ENCODE assay signal across 8 mouse cellular contexts in the genomic region with DNA sequence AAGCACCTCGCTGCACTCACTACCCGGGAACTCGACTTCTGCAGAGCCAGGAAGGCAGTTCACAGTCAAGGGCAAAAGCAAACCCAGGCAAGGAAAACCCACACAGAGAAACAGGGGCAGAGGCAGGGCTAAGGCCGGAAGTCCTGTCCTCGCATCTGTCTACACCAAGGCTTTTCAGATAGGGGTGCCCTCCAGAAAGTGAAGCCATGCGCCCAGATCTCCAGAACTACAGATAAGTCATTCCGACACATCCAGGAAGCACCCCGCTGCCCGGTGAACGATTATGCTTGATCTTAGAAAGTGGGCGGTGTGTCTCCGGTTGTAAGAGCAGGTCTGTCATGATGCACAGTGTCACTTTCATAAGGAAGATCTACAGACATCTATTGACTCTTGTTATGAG.
DNase-seq lines count a peak whose midpoint lies in the region; ATAC-seq lines count a peak whose summit lies in the region.

No protein-coding gene starts in this region.

- WGBS in heart, embryonic 13.5 days, result 26% methylated on average over 12 of the region's 12 CpGs
- 84% methylated on average over 12 of the region's 12 CpGs for WGBS in forebrain, embryonic 16.5 days
- 68% methylated on average over 12 of the region's 12 CpGs for whole genome bisulfite sequencing in stomach, embryonic 16.5 days

- no peak for ATAC-seq in heart, embryonic 13.5 days (ENCODE audit: extremely low read depth, insufficient number of reproducible peaks, low FRiP score, low TSS enrichment)
- no peak for ATAC-seq in forebrain, embryonic 16.5 days
- no peak for ATAC-seq in stomach, embryonic 16.5 days (ENCODE audit: insufficient read depth, low FRiP score)

- peak overlapping the region; percentile 52 for H3K4me3 ChIP-seq in heart, embryonic 13.5 days
- peak overlapping the region; percentile 53 for H3K4me3 ChIP-seq in forebrain, embryonic 16.5 days (replicated peaks; ENCODE audit: low read length)
- peak overlapping the region; percentile 62 for H3K4me3 ChIP-seq in stomach, embryonic 16.5 days (replicated peaks; ENCODE audit: low read length)

- peak overlapping the region; percentile 72 for H3K4me2 ChIP-seq in heart, embryonic 13.5 days
- peak overlapping the region; percentile 67 for H3K4me2 ChIP-seq in forebrain, embryonic 16.5 days (ENCODE audit: low read length)
- H3K4me2 ChIP-seq in stomach, embryonic 16.5 days (ENCODE audit: low read depth, low read length), result peak overlapping the region; percentile 86

- peaks cover 4% of the 10 kb centered on the region; the same call in 1 of the 2 replicates for H3K36me3 ChIP-seq in heart, embryonic 13.5 days
- H3K36me3 ChIP-seq in forebrain, embryonic 16.5 days (ENCODE audit: control insufficient read depth, insufficient read depth), result no peaks in the 10 kb centered on the region
- H3K36me3 ChIP-seq in stomach, embryonic 16.5 days (ENCODE audit: control insufficient read depth, insufficient read depth, low read length), result no peaks in the 10 kb centered on the region

- no peak for DNase-seq in heart, adult 8-10 months (ENCODE audit: low spot score)
- peak; percentile 8 for DNase-seq in ovary, postnatal 36 days (ENCODE audit: low spot score)
- DNase-seq in ovary, postnatal 10 days (ENCODE audit: low spot score), result no peak
- no peak for DNase-seq in retina, postnatal 1 day
- DNase-seq in spleen, adult 12 weeks (ENCODE audit: low spot score), result no peak

- no peaks in the 10 kb centered on the region for H3K27me3 ChIP-seq in heart, embryonic 13.5 days (replicated peaks)
- no peaks in the 10 kb centered on the region for H3K27me3 ChIP-seq in forebrain, embryonic 16.5 days (replicated peaks; ENCODE audit: control insufficient read depth, insufficient read depth, low read length)
- no peaks in the 10 kb centered on the region for H3K27me3 ChIP-seq in stomach, embryonic 16.5 days (ENCODE audit: control insufficient read depth, insufficient read depth, low read length)

- peaks cover 38% of the 10 kb centered on the region for H3K4me1 ChIP-seq in heart, embryonic 13.5 days
- peaks cover 4% of the 10 kb centered on the region; the same call in 1 of the 2 replicates for H3K4me1 ChIP-seq in forebrain, embryonic 16.5 days (replicated peaks; ENCODE audit: control insufficient read depth, insufficient read depth, low read length)
- peaks cover 4% of the 10 kb centered on the region; the same call in 1 of the 2 replicates for H3K4me1 ChIP-seq in stomach, embryonic 16.5 days (ENCODE audit: control insufficient read depth, insufficient read depth, low read length)

- peak overlapping the region; percentile 73 for H3K27ac ChIP-seq in heart, embryonic 13.5 days (replicated peaks)
- no peak overlapping the region for H3K27ac ChIP-seq in forebrain, embryonic 16.5 days (ENCODE audit: low read length)
- H3K27ac ChIP-seq in stomach, embryonic 16.5 days (ENCODE audit: low read length), result no peak overlapping the region

- H3K9me3 ChIP-seq in heart, embryonic 13.5 days, result no peaks in the 10 kb centered on the region
- no peaks in the 10 kb centered on the region for H3K9me3 ChIP-seq in forebrain, embryonic 16.5 days (ENCODE audit: control insufficient read depth, low read length)
- H3K9me3 ChIP-seq in stomach, embryonic 16.5 days (replicated peaks; ENCODE audit: control insufficient read depth, low read length), result no peaks in the 10 kb centered on the region

- peak overlapping the region; percentile 69 for H3K9ac ChIP-seq in heart, embryonic 13.5 days
- H3K9ac ChIP-seq in forebrain, embryonic 16.5 days (replicated peaks; ENCODE audit: low read depth, low read length), result peak overlapping the region; percentile 17; the same call in 1 of the 2 replicates
- no peak overlapping the region; the same call in 1 of the 2 replicates for H3K9ac ChIP-seq in stomach, embryonic 16.5 days (ENCODE audit: low read length)
